Mouse (Mus musculus) thymus, adult 2 months (tissue): ENCODE measurements around the gene Map3k20. TPM values are rescaled to one million over a fixed set of nuclear protein-coding genes. Genes with fewer than 3 reads are reported as not detected.
A peak's percentile ranks its signal among the peaks of the same experiment; 100 is the strongest.

ENCODE experiments used
- DNase-seq: peaks from one replicate; pipeline ENCODE4 v3.0.0; 2021
- H3K27ac ChIP-seq: fragments of 200-500 bp; 2 replicates; pipeline ENCODE4 v1.5.1; 2012; ENCODE audit warnings: low read length, control low read depth; ENCODE audit not compliant: control insufficient read depth, insufficient read depth
- H3K27me3 ChIP-seq: fragments of 200-500 bp; 2 replicates; pipeline ENCODE4 v1.6.1; 2012; ENCODE audit warnings: mild to moderate bottlenecking, low read length, moderate library complexity, mixed read lengths; ENCODE audit not compliant: control insufficient read depth, insufficient read depth
- H3K36me3 ChIP-seq: fragments of 200-500 bp; 2 replicates; pipeline ENCODE4 v1.6.1; 2012; ENCODE audit warnings: mild to moderate bottlenecking, low read length, moderate library complexity; ENCODE audit not compliant: control insufficient read depth, insufficient read depth
- H3K4me1 ChIP-seq: fragments of 200-500 bp; replicated peaks from 2 replicates; pipeline ENCODE4 v1.6.1; 2012; ENCODE audit warnings: low read length; ENCODE audit not compliant: control insufficient read depth, insufficient read depth
- H3K4me3 ChIP-seq: fragments of 200-500 bp; 2 replicates; pipeline ENCODE4 v1.5.1; 2012; ENCODE audit warnings: mild to moderate bottlenecking, low read length, control low read depth, moderate library complexity; ENCODE audit not compliant: control insufficient read depth, insufficient read depth
- CTCF ChIP-seq: fragments of 200-500 bp; IDR thresholded peaks from 2 replicates; pipeline ENCODE4 v1.5.1; 2012; ENCODE audit warnings: mild to moderate bottlenecking, control low read depth, low read length, moderate library complexity, borderline replicate concordance; ENCODE audit not compliant: control insufficient read depth, poor library complexity, insufficient read depth; ENCODE audit errors: extremely low read depth
- POLR2A ChIP-seq: fragments of 200-500 bp; IDR thresholded peaks from 2 replicates; pipeline ENCODE4 v1.6.1; 2012; ENCODE audit warnings: mild to moderate bottlenecking, low read length, control low read depth, moderate library complexity; ENCODE audit not compliant: control insufficient read depth, poor library complexity, insufficient read depth; ENCODE audit errors: extremely low read depth
- WGBS: fragments of 180-500 bp; shearing (Covaris S2); methylation state at CpG from one replicate; pipeline ENCODE4 v1.1.7; 2018; 5-methylcytosine and 5-hydroxymethylcytosine counted together
- polyA plus RNA-seq: library from polyadenylated mRNA; depleted of rRNA; stranded (reverse); fragments of >200 nt; gene quantifications from 2 replicates; pipeline ENCODE4 v1.2.3, GENCODE M21; 2012

The Map3k20 gene
- polyA plus RNA-seq, 1 experiment: 8.3 TPM

DNA sequence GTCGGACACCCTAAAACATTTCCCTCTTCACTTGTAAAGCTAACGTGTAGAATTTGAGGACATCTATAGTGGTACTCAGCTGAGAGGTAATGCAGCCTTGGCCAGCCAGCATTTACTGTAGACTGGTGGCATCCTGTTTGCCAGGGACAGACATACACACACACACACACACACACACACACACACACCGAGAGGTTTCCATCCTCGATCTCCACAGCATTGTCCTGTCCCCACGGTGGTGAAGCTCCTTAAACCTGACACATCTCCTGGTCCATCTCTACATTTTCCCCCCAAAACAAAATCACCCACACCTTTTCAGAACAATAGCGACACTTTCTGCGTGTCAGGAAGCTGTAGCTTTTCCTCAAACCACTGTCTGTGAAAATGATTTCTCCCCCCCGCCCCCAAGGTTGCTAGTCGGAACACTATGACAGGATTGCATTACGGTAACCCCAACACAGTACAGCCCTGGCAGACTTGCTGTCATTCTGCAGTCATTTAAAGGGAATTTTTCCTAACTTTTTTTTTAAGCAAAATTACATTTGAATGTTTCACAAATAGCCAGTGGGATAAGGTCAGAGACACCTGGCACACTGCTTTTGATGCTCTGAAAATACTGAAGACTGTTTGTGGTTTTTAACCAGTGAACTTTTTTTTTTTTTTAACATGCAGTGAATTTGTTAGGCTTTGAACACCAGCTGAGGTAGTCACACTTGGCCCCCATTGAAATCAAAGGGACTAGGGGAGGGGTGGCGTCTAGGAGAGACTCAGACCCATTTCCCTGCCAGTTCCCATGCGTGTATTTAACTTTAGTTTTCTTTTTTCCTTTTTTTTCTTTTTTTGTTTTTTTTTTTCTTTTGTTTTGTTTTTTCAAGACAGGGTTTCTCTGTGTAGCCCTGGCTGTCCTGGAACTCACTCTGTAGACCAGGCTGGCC is 120.5 kb downstream of the Map3k20 start:
- peak overlapping the region; percentile 4; the same call in 1 of the 2 replicates for H3K4me3 ChIP-seq
- peak; percentile 60 for DNase-seq
- H3K27me3 ChIP-seq: no peaks in the 10 kb centered on the region
- peaks cover 65% of the 10 kb centered on the region for H3K4me1 ChIP-seq
- no peaks in the 10 kb centered on the region for H3K36me3 ChIP-seq
- TF ChIP-seq POLR2A (no peak), CTCF (no peak)
- peak overlapping the region; percentile 91 for H3K27ac ChIP-seq
- 14% methylated on average over 12 of the region's 12 CpGs for WGBS

GRCm38 (mm10) chr2:72406701-72407100 is 121.3 kb downstream of the Map3k20 start:
- WGBS: 4% methylated on average over 10 of the region's 10 CpGs
- H3K4me3 ChIP-seq: no peak overlapping the region
- H3K36me3 ChIP-seq: no peaks in the 10 kb centered on the region
- peak; percentile 63 for DNase-seq
- H3K27ac ChIP-seq: peak overlapping the region; percentile 91
- H3K27me3 ChIP-seq: no peaks in the 10 kb centered on the region
- TF ChIP-seq POLR2A: no peak
- peaks cover 67% of the 10 kb centered on the region for H3K4me1 ChIP-seq

GRCm38 (mm10) chr2:72407341-72408092 is 122.1 kb downstream of the Map3k20 start:
- Histone ChIP-seq H3K4me1 (peaks cover 65% of the 10 kb centered on the region), H3K36me3 (no peaks in the 10 kb centered on the region), H3K4me3 (no peak overlapping the region), H3K27ac (peak overlapping the region; percentile 91), H3K27me3 (no peaks in the 10 kb centered on the region)
- 81% methylated on average over 17 of the region's 17 CpGs for WGBS
- TF ChIP-seq CTCF: no peak
- no peak for TF ChIP-seq POLR2A
- no peak for DNase-seq

DNA sequence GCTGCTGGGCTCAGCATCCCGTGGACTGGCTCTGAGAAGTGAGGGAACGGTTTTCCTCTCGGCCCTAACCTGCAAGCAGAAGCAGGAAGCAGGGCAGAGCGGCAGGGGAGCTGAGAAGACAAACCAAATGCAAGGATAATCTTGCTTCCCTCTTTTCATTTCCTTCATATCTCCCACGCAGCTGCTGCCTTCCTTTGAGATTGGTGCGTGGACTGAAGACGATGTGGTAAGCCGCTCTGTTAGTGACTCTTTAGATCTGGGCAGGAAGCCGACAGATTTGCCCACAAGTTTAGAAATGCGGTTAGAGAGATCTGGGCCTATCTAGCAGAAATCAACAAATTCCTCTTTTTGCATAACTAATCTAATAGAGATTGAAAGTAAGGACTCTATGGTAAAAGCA is 124.5 kb downstream of the Map3k20 start:
- Histone ChIP-seq H3K36me3 (no peaks in the 10 kb centered on the region), H3K4me3 (no peak overlapping the region), H3K27me3 (no peaks in the 10 kb centered on the region), H3K4me1 (peaks cover 74% of the 10 kb centered on the region), H3K27ac (no peak overlapping the region)
- WGBS: 6% methylated on average over 10 of the region's 10 CpGs
- TF ChIP-seq CTCF (no peak), POLR2A (no peak)
- DNase-seq: peak; percentile 35

- Histone ChIP-seq H3K27me3 (no peaks in the 10 kb centered on the region), H3K27ac (peak overlapping the region; percentile 83), H3K4me3 (no peak overlapping the region), H3K36me3 (no peaks in the 10 kb centered on the region), H3K4me1 (peaks cover 69% of the 10 kb centered on the region)
- peak; percentile 76 for DNase-seq
- 8% methylated on average over 4 of the region's 4 CpGs for WGBS
- no peak for TF ChIP-seq CTCF
- TF ChIP-seq POLR2A: no peak
These were observed 126.8 kb downstream of the Map3k20 start for GRCm38 (mm10) chr2:72412266-72412665.

- Histone ChIP-seq H3K4me1 (peaks cover 48% of the 10 kb centered on the region), H3K4me3 (no peak overlapping the region), H3K27ac (no peak overlapping the region), H3K36me3 (no peaks in the 10 kb centered on the region), H3K27me3 (no peaks in the 10 kb centered on the region)
- DNase-seq: peak; percentile 72
- WGBS: 94% methylated on average over 5 of the region's 5 CpGs
- no peak for TF ChIP-seq POLR2A
- TF ChIP-seq CTCF: peak; percentile 27; the same call in 1 of the 2 replicates
These were observed 130.0 kb downstream of the Map3k20 start for GRCm38 (mm10) chr2:72415416-72415815.
